Mouse (Mus musculus) midbrain, embryonic 14.5 days (tissue): Measurements from ENCODE around the gene Map3k20. TPM values are rescaled to one million over a fixed set of nuclear protein-coding genes. Genes with fewer than 3 reads are reported as not detected.

Experiments used
- ATAC-seq: fragments of 200-750 bp; cut with Nextera tagmentation; 2 replicates; pipeline ENCODE4 v1.8.0; 2017; ENCODE audit warnings: moderate number of reproducible peaks, moderate library complexity; ENCODE audit not compliant: low FRiP score, low TSS enrichment
- DNase-seq: peaks from one replicate; pipeline ENCODE4 v3.0.0-alpha.2; 2015
- H3K27ac ChIP-seq: fragments of 300-500 bp; sonication (generic); replicated peaks from 2 replicates; pipeline ENCODE4 v1.5.1; 2014; ENCODE audit warnings: mild to moderate bottlenecking, low read depth, low read length, moderate library complexity
- H3K27me3 ChIP-seq: fragments of 300-500 bp; sonication (generic); 2 replicates; pipeline ENCODE4 v1.6.1; 2014; ENCODE audit warnings: low read length, control low read depth, mixed read lengths; ENCODE audit not compliant: control insufficient read depth, insufficient read depth
- H3K36me3 ChIP-seq: fragments of 300-500 bp; sonication (generic); 2 replicates; pipeline ENCODE4 v1.6.1; 2014; ENCODE audit warnings: low read length, control low read depth; ENCODE audit not compliant: control insufficient read depth, insufficient read depth
- H3K4me1 ChIP-seq: fragments of 300-500 bp; sonication (generic); 2 replicates; pipeline ENCODE4 v1.6.1; 2014; ENCODE audit warnings: mild to moderate bottlenecking, antibody characterized with exemption, low read length, control low read depth; ENCODE audit not compliant: control insufficient read depth, insufficient read depth
- H3K4me2 ChIP-seq: fragments of 300-500 bp; sonication (generic); 2 replicates; pipeline ENCODE4 v1.6.1; 2014; ENCODE audit warnings: mild to moderate bottlenecking, low read length, moderate library complexity
- H3K4me3 ChIP-seq: fragments of 300-500 bp; sonication (generic); replicated peaks from 2 replicates; pipeline ENCODE4 v1.5.1; 2014; ENCODE audit warnings: low read depth, low read length
- H3K9ac ChIP-seq: fragments of 300-500 bp; sonication (generic); replicated peaks from 2 replicates; pipeline ENCODE4 v1.6.1; 2014; ENCODE audit warnings: mild to moderate bottlenecking, low read length, moderate library complexity
- H3K9me3 ChIP-seq: fragments of 300-500 bp; sonication (generic); 2 replicates; pipeline ENCODE4 v1.6.1; 2016; ENCODE audit warnings: low read length, control low read depth, mixed read lengths; ENCODE audit not compliant: control insufficient read depth
- WGBS: fragments of 180-500 bp; shearing (Covaris S2); extraction: QIAGEN DNeasy Blood & Tissue Kit; methylation state at CpG from one replicate; pipeline ENCODE4 v1.1.7; 2014; 5-methylcytosine and 5-hydroxymethylcytosine counted together
- polyA plus RNA-seq: library from polyadenylated mRNA; unstranded; fragments of >200 nt; fragmentation: Nextera tagmentation; extraction: Ambion mirVana; gene quantifications from 2 replicates; pipeline ENCODE4 v1.2.1, GENCODE M21; 2014

Map3k20 gene
- polyA plus RNA-seq, 1 experiment from 2014 or later, result 6.6 TPM

DNA sequence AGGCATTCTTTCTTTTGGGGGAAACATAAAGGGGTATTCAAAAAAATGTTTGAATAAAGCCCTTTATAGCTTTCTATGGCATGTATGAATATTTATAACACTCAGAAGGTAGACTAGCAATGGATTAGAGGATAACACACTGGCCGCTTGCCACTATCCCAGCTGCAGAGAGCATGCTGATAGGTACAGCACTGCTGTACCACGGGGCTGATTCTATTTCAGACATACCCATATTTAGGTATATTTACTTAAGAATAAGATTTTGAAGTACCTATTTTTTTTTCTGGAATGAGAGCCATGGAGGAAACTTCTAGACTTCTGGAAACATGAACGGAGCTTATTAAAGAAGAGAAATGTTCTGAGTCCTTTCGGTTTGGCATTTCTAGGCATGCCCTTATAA is 39.8 kb upstream of the Map3k20 start:
- DNase-seq, result no peak
- no peak for ATAC-seq
- Histone ChIP-seq H3K36me3 (no peaks in the 10 kb centered on the region), H3K27me3 (no peaks in the 10 kb centered on the region), H3K9ac (no peak overlapping the region), H3K4me1 (0 out of 2 replicates have a peak, but pooled peaks cover 5% of the 10 kb centered on the region), H3K27ac (no peak overlapping the region), H3K4me3 (no peak overlapping the region), H3K9me3 (no peaks in the 10 kb centered on the region), H3K4me2 (no peak overlapping the region)
- WGBS, result 63% methylated on average over 4 of the region's 4 CpGs

GRCm38 (mm10) chr2:72246376-72246775 is 39.1 kb upstream of the Map3k20 start:
- Histone ChIP-seq H3K4me2 (no peak overlapping the region), H3K36me3 (no peaks in the 10 kb centered on the region), H3K27ac (no peak overlapping the region), H3K9ac (no peak overlapping the region), H3K4me3 (no peak overlapping the region), H3K4me1 (0 out of 2 replicates have a peak, but pooled peaks cover 5% of the 10 kb centered on the region), H3K27me3 (no peaks in the 10 kb centered on the region), H3K9me3 (no peaks in the 10 kb centered on the region)
- no peak for DNase-seq
- WGBS, result 92% methylated on average over 11 of the region's 11 CpGs
- no peak for ATAC-seq

- WGBS, result 96% methylated on average over 6 of the region's 6 CpGs
Measured at GRCm38 (mm10) chr2:72247819-72248218, 37.6 kb upstream of the Map3k20 start.

DNA sequence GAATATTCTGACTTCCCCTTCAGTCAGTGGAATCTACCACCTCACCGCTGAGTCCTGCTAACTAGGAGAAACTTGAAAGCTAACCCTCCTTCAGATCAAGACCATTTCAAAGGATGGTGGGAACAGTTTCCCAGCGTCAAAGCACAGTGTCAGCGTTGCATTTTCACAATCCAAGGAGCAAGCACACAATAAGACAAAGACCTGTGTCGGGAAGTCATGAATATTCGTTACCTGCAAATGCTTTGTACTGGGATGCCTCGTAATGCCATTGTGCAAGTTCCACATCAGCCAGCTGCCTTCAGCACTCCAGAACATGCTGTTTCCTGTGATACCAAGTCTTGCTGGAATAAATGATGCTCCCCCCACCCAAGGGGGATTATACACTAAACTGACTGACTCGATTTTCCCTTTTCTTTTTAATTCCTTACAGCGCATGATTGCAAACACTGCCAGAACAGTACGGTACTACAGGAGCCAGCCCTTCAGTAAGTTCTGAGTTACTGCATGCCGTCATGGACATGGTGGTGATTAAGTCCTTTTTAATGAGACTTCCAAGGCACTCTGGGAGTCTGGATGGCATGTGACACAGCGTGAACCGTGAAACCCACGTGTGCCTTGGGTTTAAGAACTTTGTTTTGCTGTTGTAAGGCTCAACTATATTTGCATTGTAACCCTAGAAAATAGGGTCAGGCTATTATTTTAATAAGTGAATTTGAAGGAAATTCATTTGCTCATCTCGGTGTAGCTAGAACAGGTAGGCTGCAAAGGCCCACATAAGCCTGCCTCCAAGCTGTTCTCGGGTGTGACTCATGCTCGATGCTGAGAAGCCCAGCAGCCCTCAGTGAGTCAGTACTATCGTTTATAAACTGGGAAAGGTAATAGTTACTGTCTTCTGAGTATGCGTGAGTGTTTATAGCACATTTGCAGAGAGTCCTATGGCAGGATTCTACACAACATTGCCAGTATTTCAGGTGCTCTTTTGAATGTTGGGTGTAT is 32.6 kb upstream of the Map3k20 start:
- no peaks in the 10 kb centered on the region for H3K9me3 ChIP-seq
- no peak for DNase-seq

More at GRCm38 (mm10) chr2:72247819-72248218, 37.6 kb upstream of the Map3k20 start:
- Histone ChIP-seq H3K9ac (no peak overlapping the region), H3K4me3 (no peak overlapping the region), H3K4me2 (no peak overlapping the region), H3K36me3 (no peaks in the 10 kb centered on the region), H3K9me3 (no peaks in the 10 kb centered on the region), H3K4me1 (peaks cover 7% of the 10 kb centered on the region; the same call in 1 of the 2 replicates), H3K27me3 (no peaks in the 10 kb centered on the region), H3K27ac (no peak overlapping the region)
- DNase-seq (no peak), ATAC-seq (no peak)

DNA sequence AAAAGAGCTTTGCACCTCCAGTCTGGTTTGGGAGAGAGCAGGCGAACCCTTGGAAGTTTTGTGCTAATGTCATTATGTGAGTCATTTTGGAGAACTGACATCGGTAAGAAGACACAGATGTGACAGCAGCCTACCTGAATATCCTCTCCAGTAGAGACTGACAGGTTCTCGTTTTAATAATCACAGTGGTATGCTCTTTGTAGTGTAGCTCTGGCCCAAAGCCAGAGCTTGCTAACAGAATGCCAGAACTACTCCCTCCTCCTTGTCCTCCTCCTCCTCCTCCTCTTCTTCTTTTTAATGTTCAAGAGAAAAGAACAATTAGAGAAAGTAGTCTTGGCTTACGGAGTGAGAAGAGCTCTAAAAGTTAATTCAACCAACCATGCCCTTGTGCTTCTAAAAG is 31.6 kb upstream of the Map3k20 start:
- Histone ChIP-seq H3K4me2 (no peak overlapping the region), H3K27ac (no peak overlapping the region), H3K4me3 (no peak overlapping the region), H3K4me1 (peaks cover 12% of the 10 kb centered on the region), H3K36me3 (no peaks in the 10 kb centered on the region), H3K9me3 (no peaks in the 10 kb centered on the region), H3K27me3 (no peaks in the 10 kb centered on the region), H3K9ac (no peak overlapping the region)
- ATAC-seq, result no peak
- no peak for DNase-seq
- 58% methylated on average over 4 of the region's 4 CpGs for WGBS

More for the DNA sequence above, 32.6 kb upstream of the Map3k20 start:
- H3K36me3 ChIP-seq, result no peaks in the 10 kb centered on the region
- ATAC-seq, result no peak
- H3K27ac ChIP-seq, result no peak overlapping the region
- no peak overlapping the region for H3K9ac ChIP-seq
- H3K4me2 ChIP-seq, result no peak overlapping the region
- no peak overlapping the region for H3K4me3 ChIP-seq
- WGBS, result 41% methylated on average over 18 of the region's 18 CpGs
- H3K4me1 ChIP-seq, result peaks cover 12% of the 10 kb centered on the region
- H3K27me3 ChIP-seq, result no peaks in the 10 kb centered on the region

DNA sequence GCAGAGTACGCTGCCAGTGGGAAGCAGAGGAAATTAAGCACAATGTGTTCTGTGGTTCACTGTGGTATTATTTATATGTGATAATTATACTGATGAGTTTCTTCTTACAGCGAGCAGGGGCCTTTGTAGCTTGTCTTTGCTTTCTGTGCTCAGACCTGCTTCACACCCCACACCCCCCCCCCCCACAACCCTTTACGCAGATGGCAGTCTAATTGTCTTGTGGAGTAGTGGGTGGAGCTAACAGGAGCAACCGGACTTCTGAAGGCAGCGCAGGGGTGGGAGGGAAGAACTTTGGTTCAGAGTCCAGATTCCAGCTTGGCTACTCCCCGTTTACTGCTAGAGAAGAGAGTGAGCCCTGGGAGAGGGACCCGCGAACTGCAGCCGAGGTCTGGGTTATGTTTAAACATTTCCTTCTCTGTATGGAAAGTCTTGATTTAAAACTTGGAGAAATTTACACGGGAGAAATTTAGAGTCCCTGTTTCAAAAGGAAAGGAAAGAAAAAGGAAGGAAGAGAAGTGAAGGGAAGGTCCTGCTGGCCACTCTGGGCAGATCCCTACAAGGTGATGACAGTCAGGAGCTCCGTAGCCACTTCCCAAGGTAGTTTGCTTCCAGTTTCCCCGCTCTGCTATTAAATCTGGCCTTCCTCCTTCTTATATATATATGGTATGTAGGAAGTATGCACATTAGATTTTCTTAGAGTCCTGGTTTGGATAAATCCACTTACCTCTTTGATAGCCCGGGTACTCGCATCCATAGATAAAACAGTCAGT is 30.4 kb upstream of the Map3k20 start:
- Histone ChIP-seq H3K27ac (no peak overlapping the region), H3K4me2 (peak overlapping the region; percentile 15; the same call in 1 of the 2 replicates)

DNA sequence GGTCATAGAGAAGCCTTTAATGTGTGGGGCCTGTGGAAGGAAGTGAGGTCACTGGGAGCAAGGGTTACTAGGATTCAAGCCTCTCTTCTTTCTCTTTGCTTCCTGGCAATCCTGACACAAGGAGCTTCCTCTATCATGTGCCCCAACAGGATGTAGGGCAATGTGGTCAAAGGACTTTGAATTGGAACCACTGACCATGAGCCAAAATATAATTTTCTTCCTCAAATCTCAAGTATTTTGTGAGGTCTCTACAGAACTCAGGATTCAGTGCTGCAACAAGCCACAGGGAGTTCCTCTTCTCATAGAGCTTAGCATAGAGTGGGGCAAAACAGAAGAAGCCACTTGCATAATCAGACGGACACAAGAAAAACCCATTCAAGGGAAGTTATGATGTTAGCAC is 24.7 kb upstream of the Map3k20 start:
- ATAC-seq (no peak), DNase-seq (no peak)
- Histone ChIP-seq H3K9ac (no peak overlapping the region), H3K4me2 (no peak overlapping the region), H3K27me3 (no peaks in the 10 kb centered on the region), H3K4me1 (0 out of 2 replicates have a peak, but pooled peaks cover 5% of the 10 kb centered on the region), H3K27ac (no peak overlapping the region), H3K9me3 (no peaks in the 10 kb centered on the region), H3K36me3 (no peaks in the 10 kb centered on the region), H3K4me3 (no peak overlapping the region)
- WGBS, result 79% methylated on average over 1 of the region's 1 CpGs

More for the DNA sequence above, 30.4 kb upstream of the Map3k20 start:
- Histone ChIP-seq H3K9me3 (no peaks in the 10 kb centered on the region), H3K4me3 (no peak overlapping the region), H3K27me3 (no peaks in the 10 kb centered on the region), H3K36me3 (no peaks in the 10 kb centered on the region), H3K4me1 (peaks cover 15% of the 10 kb centered on the region), H3K9ac (no peak overlapping the region)
- ATAC-seq (no peak; the same call in 1 of the 2 replicates), DNase-seq (no peak)
- 39% methylated on average over 14 of the region's 14 CpGs for WGBS

GRCm38 (mm10) chr2:72262814-72263480 is 22.5 kb upstream of the Map3k20 start:
- Histone ChIP-seq H3K4me1 (0 out of 2 replicates have a peak, but pooled peaks cover 5% of the 10 kb centered on the region), H3K4me2 (no peak overlapping the region), H3K27ac (no peak overlapping the region), H3K4me3 (no peak overlapping the region), H3K9me3 (no peaks in the 10 kb centered on the region), H3K9ac (no peak overlapping the region), H3K36me3 (no peaks in the 10 kb centered on the region), H3K27me3 (no peaks in the 10 kb centered on the region)
- ATAC-seq (no peak), DNase-seq (no peak)
- 89% methylated on average over 6 of the region's 6 CpGs for WGBS
